Mouse (Mus musculus): ENCODE data around the gene Cops9. TPM values are rescaled to one million over a fixed set of nuclear protein-coding genes. Genes with fewer than 3 reads are reported as not detected.

Cops9 gene
- total and polyA plus RNA-seq, 3 experiments, result 130 to 435 (median 153) TPM

GRCm38 (mm10) chr1:92643691-92644090, 1.9 kb upstream of the Cops9 start:
- no peak overlapping the region for H3K4me3 ChIP-seq (ENCODE audit: low read depth, low read length)
- H3K9me3 ChIP-seq (replicated peaks), result no peaks in the 10 kb centered on the region
- ATAC-seq (ENCODE audit: extremely low read depth, insufficient number of reproducible peaks, low FRiP score, poor library complexity, severe bottlenecking) (no peak), DNase-seq (ENCODE audit: low spot score) (no peak)
- H3K27me3 ChIP-seq (ENCODE audit: insufficient read depth, low read length), result peaks cover 22% of the 10 kb centered on the region
- peaks cover 21% of the 10 kb centered on the region for H3K36me3 ChIP-seq (replicated peaks)
- TF ChIP-seq TAL1 (conservative IDR thresholded peaks at IDR 0.05; ENCODE audit: low read depth, low read length) (no peak), GATA1 (IDR thresholded peaks at IDR 0.05; ENCODE audit: borderline replicate concordance, low read length) (no peak), POLR2AphosphoS5 (IDR thresholded peaks at IDR 0.05; ENCODE audit: insufficient replicate concordance, low read depth, low read length) (no peak), GATA2 (IDR thresholded peaks at IDR 0.05; ENCODE audit: borderline replicate concordance, low read depth, low read length) (no peak)
- H3K4me1 ChIP-seq (ENCODE audit: insufficient read depth, low read depth, low read length), result peaks cover 57% of the 10 kb centered on the region

- Histone ChIP-seq H3K36me3 (replicated peaks) (peaks cover 52% of the 10 kb centered on the region), H3K4me1 (ENCODE audit: insufficient read depth, low read depth, low read length) (peaks cover 55% of the 10 kb centered on the region), H3K27me3 (ENCODE audit: insufficient read depth, low read length) (peaks cover 7% of the 10 kb centered on the region), H3K4me3 (ENCODE audit: low read depth, low read length) (peak overlapping the region; percentile 80; the same call in 1 of the 2 replicates), H3K9me3 (replicated peaks) (no peaks in the 10 kb centered on the region)
- DNase-seq (ENCODE audit: low spot score), result no peak
- TF ChIP-seq POLR2AphosphoS5 (IDR thresholded peaks at IDR 0.05; ENCODE audit: insufficient replicate concordance, low read depth, low read length), result no peak
- TF ChIP-seq GATA2 (IDR thresholded peaks at IDR 0.05; ENCODE audit: borderline replicate concordance, low read depth, low read length), result no peak
- TF ChIP-seq CTCF (IDR thresholded peaks at IDR 0.05; ENCODE audit: low read depth, low read length), result no peak
- TF ChIP-seq TAL1 (conservative IDR thresholded peaks at IDR 0.05; ENCODE audit: low read depth, low read length), result no peak
- no peak for TF ChIP-seq GATA1 (IDR thresholded peaks at IDR 0.05; ENCODE audit: borderline replicate concordance, low read length)
- no peak for ATAC-seq (ENCODE audit: extremely low read depth, insufficient number of reproducible peaks, low FRiP score, poor library complexity, severe bottlenecking)
Observed at GRCm38 (mm10) chr1:92640393-92640792, 1.4 kb downstream of the Cops9 start.

- H3K36me3 ChIP-seq (replicated peaks), result peaks cover 61% of the 10 kb centered on the region
- no peaks in the 10 kb centered on the region; the same call in 1 of the 2 replicates for H3K27me3 ChIP-seq (ENCODE audit: insufficient read depth, low read length)
- TF ChIP-seq TAL1 (conservative IDR thresholded peaks at IDR 0.05; ENCODE audit: low read depth, low read length) (no peak), POLR2AphosphoS5 (IDR thresholded peaks at IDR 0.05; ENCODE audit: insufficient replicate concordance, low read depth, low read length) (no peak), CTCF (IDR thresholded peaks at IDR 0.05; ENCODE audit: low read depth, low read length) (no peak), GATA1 (IDR thresholded peaks at IDR 0.05; ENCODE audit: borderline replicate concordance, low read length) (no peak), GATA2 (IDR thresholded peaks at IDR 0.05; ENCODE audit: borderline replicate concordance, low read depth, low read length) (no peak)
- H3K4me1 ChIP-seq (ENCODE audit: insufficient read depth, low read depth, low read length), result peaks cover 51% of the 10 kb centered on the region
- no peak for ATAC-seq (ENCODE audit: extremely low read depth, insufficient number of reproducible peaks, low FRiP score, poor library complexity, severe bottlenecking)
- H3K9me3 ChIP-seq (replicated peaks), result no peaks in the 10 kb centered on the region
- H3K4me3 ChIP-seq (ENCODE audit: low read depth, low read length), result no peak overlapping the region
- DNase-seq (ENCODE audit: low spot score), result no peak
Observed at GRCm38 (mm10) chr1:92638736-92639135, 3.0 kb downstream of the Cops9 start.

- peaks cover 45% of the 10 kb centered on the region for H3K4me1 ChIP-seq (ENCODE audit: insufficient read depth, low read depth, low read length)
- DNase-seq (ENCODE audit: low spot score), result no peak
- no peak overlapping the region for H3K4me3 ChIP-seq (ENCODE audit: low read depth, low read length)
- peaks cover 61% of the 10 kb centered on the region for H3K36me3 ChIP-seq (replicated peaks)
- no peak for ATAC-seq (ENCODE audit: extremely low read depth, insufficient number of reproducible peaks, low FRiP score, poor library complexity, severe bottlenecking)
- no peaks in the 10 kb centered on the region for H3K27me3 ChIP-seq (ENCODE audit: insufficient read depth, low read length)
- no peak for TF ChIP-seq POLR2AphosphoS5 (IDR thresholded peaks at IDR 0.05; ENCODE audit: insufficient replicate concordance, low read depth, low read length)
- H3K9me3 ChIP-seq (replicated peaks), result no peaks in the 10 kb centered on the region
Observed at GRCm38 (mm10) chr1:92638181-92638580, 3.6 kb downstream of the Cops9 start.

- DNase-seq (ENCODE audit: low spot score) (no peak), ATAC-seq (ENCODE audit: extremely low read depth, insufficient number of reproducible peaks, low FRiP score, poor library complexity, severe bottlenecking) (no peak)
- peaks cover 61% of the 10 kb centered on the region for H3K36me3 ChIP-seq (replicated peaks)
- TF ChIP-seq POLR2AphosphoS5 (IDR thresholded peaks at IDR 0.05; ENCODE audit: insufficient replicate concordance, low read depth, low read length) (no peak), GATA1 (IDR thresholded peaks at IDR 0.05; ENCODE audit: borderline replicate concordance, low read length) (no peak), GATA2 (IDR thresholded peaks at IDR 0.05; ENCODE audit: borderline replicate concordance, low read depth, low read length) (no peak), CTCF (IDR thresholded peaks at IDR 0.05; ENCODE audit: low read depth, low read length) (no peak), TAL1 (conservative IDR thresholded peaks at IDR 0.05; ENCODE audit: low read depth, low read length) (no peak)
- H3K27me3 ChIP-seq (ENCODE audit: insufficient read depth, low read length), result no peaks in the 10 kb centered on the region
- peaks cover 41% of the 10 kb centered on the region for H3K4me1 ChIP-seq (ENCODE audit: insufficient read depth, low read depth, low read length)
- H3K9me3 ChIP-seq (replicated peaks), result no peaks in the 10 kb centered on the region
- H3K4me3 ChIP-seq (ENCODE audit: low read depth, low read length), result no peak overlapping the region
Observed at GRCm38 (mm10) chr1:92637501-92638172, 4.1 kb downstream of the Cops9 start.

- no peak overlapping the region for H3K4me3 ChIP-seq (ENCODE audit: low read depth, low read length)
- DNase-seq (ENCODE audit: low spot score) (no peak), ATAC-seq (ENCODE audit: extremely low read depth, insufficient number of reproducible peaks, low FRiP score, poor library complexity, severe bottlenecking) (no peak)
- TF ChIP-seq TAL1 (conservative IDR thresholded peaks at IDR 0.05; ENCODE audit: low read depth, low read length) (no peak), GATA2 (IDR thresholded peaks at IDR 0.05; ENCODE audit: borderline replicate concordance, low read depth, low read length) (no peak), POLR2AphosphoS5 (IDR thresholded peaks at IDR 0.05; ENCODE audit: insufficient replicate concordance, low read depth, low read length) (no peak), GATA1 (IDR thresholded peaks at IDR 0.05; ENCODE audit: borderline replicate concordance, low read length) (no peak), CTCF (IDR thresholded peaks at IDR 0.05; ENCODE audit: low read depth, low read length) (no peak)
- no peaks in the 10 kb centered on the region for H3K9me3 ChIP-seq (replicated peaks)
- peaks cover 33% of the 10 kb centered on the region for H3K4me1 ChIP-seq (ENCODE audit: insufficient read depth, low read depth, low read length)
- H3K27me3 ChIP-seq (ENCODE audit: insufficient read depth, low read length), result peaks cover 4% of the 10 kb centered on the region; the same call in 1 of the 2 replicates
- H3K36me3 ChIP-seq (replicated peaks), result peaks cover 61% of the 10 kb centered on the region
Observed at GRCm38 (mm10) chr1:92636676-92637075, 5.1 kb downstream of the Cops9 start.

Data from G1E (cell line).